Mouse (Mus musculus) urinary bladder, postnatal 10 days (tissue): ENCODE measurements around the gene Kremen2.

Experiments used
- DNase-seq: peaks from one replicate; pipeline ENCODE4 v3.0.0; 2022; ENCODE audit warnings: low spot score

The Kremen2 gene

GRCm38 (mm10) chr17:23758801-23759200 lies 13.2 kb upstream of the Kremen2 start:
- no peak for DNase-seq

- no peak for DNase-seq
Observed at GRCm38 (mm10) chr17:23757581-23757980, 11.9 kb upstream of the Kremen2 start.

GRCm38 (mm10) chr17:23755689-23756088 lies 10.1 kb upstream of the Kremen2 start:
- no peak for DNase-seq

GRCm38 (mm10) chr17:23749400-23750191 lies 4.0 kb upstream of the Kremen2 start:
- no peak for DNase-seq

- no peak for DNase-seq
Observed at GRCm38 (mm10) chr17:23748631-23749391, 3.2 kb upstream of the Kremen2 start.

GRCm38 (mm10) chr17:23748026-23748425 lies 2.4 kb upstream of the Kremen2 start:
- DNase-seq, result no peak

- no peak for DNase-seq
Observed at GRCm38 (mm10) chr17:23747471-23747870, 1.8 kb upstream of the Kremen2 start.

GRCm38 (mm10) chr17:23746767-23747166 lies 1.1 kb upstream of the Kremen2 start:
- no peak for DNase-seq

- no peak for DNase-seq
Observed at GRCm38 (mm10) chr17:23746311-23746710, 678 bp upstream of the Kremen2 start.

- DNase-seq, result no peak
Observed at GRCm38 (mm10) chr17:23744651-23745050, 982 bp downstream of the Kremen2 start.

GRCm38 (mm10) chr17:23744076-23744475 lies 1.6 kb downstream of the Kremen2 start:
- DNase-seq, result no peak

- DNase-seq, result no peak
Observed at GRCm38 (mm10) chr17:23742941-23743340, 2.7 kb downstream of the Kremen2 start.

- DNase-seq, result no peak
Observed at GRCm38 (mm10) chr17:23742210-23742793, 3.3 kb downstream of the Kremen2 start.

- no peak for DNase-seq
Observed at GRCm38 (mm10) chr17:23741359-23742209, 4.0 kb downstream of the Kremen2 start.

GRCm38 (mm10) chr17:23740598-23741021 lies 5.0 kb downstream of the Kremen2 start, which contains the start of gene Paqr4:
Paqr4 (minus strand) TSS chr17:23740867.
- DNase-seq, result no peak

- DNase-seq, result no peak
Observed at GRCm38 (mm10) chr17:23740136-23740584, 5.5 kb downstream of the Kremen2 start.

- DNase-seq, result no peak
Observed at GRCm38 (mm10) chr17:23739202-23740135, 6.2 kb downstream of the Kremen2 start.

- no peak for DNase-seq
Observed at GRCm38 (mm10) chr17:23738836-23739201, 6.8 kb downstream of the Kremen2 start.

GRCm38 (mm10) chr17:23737493-23738445 lies 7.9 kb downstream of the Kremen2 start:
- DNase-seq, result no peak
